Mouse (Mus musculus) heart, postnatal 0 days (tissue): ENCODE results near the gene Peg3.

Source experiments
- CTCF ChIP-seq: IDR thresholded peaks from 2 replicates; pipeline ENCODE4 v1.5.1; 2016; ENCODE audit warnings: antibody characterized with exemption, control low read depth, low read depth
- EP300 ChIP-seq: IDR thresholded peaks from 2 replicates; pipeline ENCODE4 v1.6.1; 2016; ENCODE audit warnings: antibody characterized with exemption, low read depth

DNA sequence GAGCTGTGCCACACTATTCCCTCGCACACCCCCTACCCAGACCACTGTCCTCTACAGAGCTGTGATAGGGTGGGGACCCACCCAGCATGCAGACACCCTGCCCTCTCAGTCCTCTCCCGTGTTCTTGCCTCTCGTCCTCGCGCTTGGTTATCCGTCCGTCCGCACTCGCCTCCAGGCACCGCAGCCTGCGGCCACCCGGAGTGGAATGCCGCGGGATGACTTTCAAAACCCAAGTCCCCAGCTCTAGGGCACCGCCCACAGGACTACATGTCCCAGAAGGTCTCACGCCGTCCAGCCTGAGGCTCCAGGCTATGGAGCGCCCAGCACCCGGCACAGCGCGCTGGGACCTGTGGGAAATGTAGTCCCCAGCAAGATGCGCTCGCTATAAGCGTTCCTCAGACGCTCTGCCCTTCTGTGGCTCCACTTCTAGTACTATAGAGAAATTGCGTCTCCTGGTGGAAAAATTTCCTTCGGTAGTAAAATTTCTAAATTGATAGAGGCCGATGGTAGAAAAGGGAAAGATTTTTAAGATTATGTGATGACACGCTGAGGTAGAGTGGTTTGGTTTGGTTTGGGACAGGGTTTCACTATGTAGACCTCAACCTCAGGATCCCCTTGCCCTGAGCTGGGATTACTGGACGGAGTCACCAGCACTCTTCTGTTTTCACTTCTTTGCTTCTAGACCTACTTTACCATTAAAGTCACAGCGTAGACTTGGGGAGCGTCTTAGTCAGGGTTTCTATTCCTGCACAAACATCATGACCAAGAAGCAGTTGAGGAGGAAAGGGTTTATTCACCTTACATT lies 33.8 kb downstream of the Peg3 start, which contains the start of gene Zim1:
- peak; percentile 13; the same call in 1 of the 2 replicates for TF ChIP-seq CTCF
- TF ChIP-seq EP300, result no peak
